Mouse (Mus musculus): ENCODE data around the gene Serpina3j. TPM values are rescaled to one million over a fixed set of nuclear protein-coding genes. Genes with fewer than 3 reads are reported as not detected.

Serpina3j gene
- total RNA-seq (2023) = not detected

DNA sequence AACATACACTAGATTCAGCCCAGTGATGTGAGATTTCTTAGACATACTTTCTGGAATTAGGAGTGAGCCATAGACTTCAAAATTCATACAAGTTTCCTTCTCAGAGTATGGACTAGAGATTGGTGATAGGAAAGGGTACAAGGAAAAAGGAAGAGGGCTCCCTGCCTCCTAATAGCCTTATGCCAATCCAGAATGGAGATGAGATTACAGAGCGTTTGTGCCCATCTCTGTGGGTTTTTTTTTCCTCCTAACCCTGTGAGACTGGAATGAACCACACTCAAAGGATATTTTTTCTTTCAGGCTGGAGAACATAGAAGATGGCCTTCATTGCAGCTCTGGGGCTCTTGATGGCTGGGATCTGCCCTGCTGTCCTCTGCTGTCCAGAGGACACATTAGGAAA is at the start of gene Serpina3j:
Gene Serpina3j (plus strand): TSS at position 301 of the 400 bp plus-strand sequence.

DNA sequence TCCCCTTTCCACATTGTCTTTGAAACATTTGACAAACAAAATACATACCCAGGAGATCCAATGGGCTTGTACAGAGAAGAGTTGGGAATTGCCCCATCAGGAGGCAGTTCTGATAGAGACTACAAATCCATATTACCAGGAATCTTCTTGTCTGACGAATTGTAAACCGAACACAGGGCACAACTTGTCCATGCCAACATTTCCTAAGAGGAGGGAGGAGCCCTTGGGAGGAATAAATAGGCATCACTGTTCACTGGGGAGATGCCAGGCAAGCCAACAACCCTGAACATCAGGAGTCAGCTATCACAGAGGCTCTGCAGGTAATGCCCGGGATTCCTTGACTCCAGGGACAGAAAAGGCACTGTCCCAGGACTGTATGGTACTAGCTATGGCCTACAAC is 23.9 kb downstream of the Serpina3j start, which contains the start of the genes Serpina3k and Serpina3m:
Gene Serpina3k (plus strand): TSS at position 261 of the 400 bp plus-strand sequence.
Gene Serpina3m (plus strand): TSS at position 261 of the 400 bp plus-strand sequence.

Other genes starting within 250 kb of the Serpina3j start
- not detected for gene Serpina5, start 213.4 kb upstream of the Serpina3j start, total RNA-seq (2023)
- gene Serpina3a, start 201.8 kb upstream of the Serpina3j start, total RNA-seq (2023) = not detected
- not detected for gene Serpina3b, start 186.6 kb upstream of the Serpina3j start, total RNA-seq (2023)
- gene Serpina3c, start 160.7 kb upstream of the Serpina3j start, total RNA-seq (2023) = not detected
- gene Serpina3f, start 100.0 kb upstream of the Serpina3j start, total RNA-seq (2023) = 1 to 10 TPM; 4.9 to 6.2 TPM
- 10 to 100 TPM; 72.3 to 80.9 TPM for gene Serpina3g, start 78.3 kb upstream of the Serpina3j start, total RNA-seq (2023)
- gene Serpina3i, start 51.4 kb upstream of the Serpina3j start, total RNA-seq (2023) = 1 to 10 TPM in 1 of 2 experiments, not detected in 1; 1.4 TPM
- gene Serpina3k, start 23.9 kb downstream of the Serpina3j start, total RNA-seq (2023) = not detected
- gene Serpina3m, start 23.9 kb downstream of the Serpina3j start, total RNA-seq (2023) = not detected
- under 1 TPM in 1 of 2 experiments, not detected in 1; 0.33 TPM for gene Serpina3n, start 92.2 kb downstream of the Serpina3j start, total RNA-seq (2023)
- not detected for gene Gsc, start 158.8 kb downstream of the Serpina3j start, total RNA-seq (2023)